Mouse (Mus musculus) midbrain, embryonic 15.5 days (tissue): ENCODE data around the gene Slc7a5. TPM values are rescaled to one million over a fixed set of nuclear protein-coding genes. Genes with fewer than 3 reads are reported as not detected.
A peak's percentile ranks its signal among the peaks of the same experiment; 100 is the strongest.

ENCODE experiments used
- ATAC-seq: fragments of 200-750 bp; cut with Nextera tagmentation; replicated peaks from 2 replicates; pipeline ENCODE4 v1.8.0; 2017; ENCODE audit warnings: moderate TSS enrichment
- H3K27ac ChIP-seq: fragments of 300-500 bp; sonication (generic); 2 replicates; pipeline ENCODE4 v1.5.1; 2015; ENCODE audit warnings: mild to moderate bottlenecking, inconsistent platforms
- H3K27me3 ChIP-seq: fragments of 300-500 bp; sonication (generic); replicated peaks from 2 replicates; pipeline ENCODE4 v1.6.1; 2015; ENCODE audit warnings: inconsistent platforms
- H3K36me3 ChIP-seq: fragments of 300-500 bp; sonication (generic); replicated peaks from 2 replicates; pipeline ENCODE4 v1.6.1; 2015; ENCODE audit warnings: inconsistent platforms
- H3K4me1 ChIP-seq: fragments of 300-500 bp; sonication (generic); 2 replicates; pipeline ENCODE4 v1.6.1; 2015; ENCODE audit warnings: inconsistent platforms
- H3K4me2 ChIP-seq: fragments of 300-500 bp; sonication (generic); 2 replicates; pipeline ENCODE4 v1.6.1; 2015; ENCODE audit warnings: inconsistent platforms, mild to moderate bottlenecking, moderate library complexity
- H3K4me3 ChIP-seq: fragments of 300-500 bp; sonication (generic); 2 replicates; pipeline ENCODE4 v1.5.1; 2015; ENCODE audit warnings: mild to moderate bottlenecking, inconsistent platforms
- H3K9ac ChIP-seq: fragments of 300-500 bp; sonication (generic); 2 replicates; pipeline ENCODE4 v1.6.1; 2015; ENCODE audit warnings: mild to moderate bottlenecking, inconsistent platforms
- H3K9me3 ChIP-seq: fragments of 300-500 bp; sonication (generic); 2 replicates; pipeline ENCODE4 v1.6.1; 2016; ENCODE audit warnings: inconsistent platforms
- WGBS: fragments of 180-500 bp; shearing (Covaris S2); methylation state at CpG from one replicate; pipeline ENCODE4 v1.1.7; 2015; ENCODE audit warnings: mixed read lengths; 5-methylcytosine and 5-hydroxymethylcytosine counted together
- polyA plus RNA-seq: library from polyadenylated mRNA; unstranded; fragments of >200 nt; fragmentation: Nextera tagmentation; extraction: Ambion mirVana; gene quantifications from 2 replicates; pipeline ENCODE4 v1.2.1, GENCODE M21; 2015

Gene Slc7a5
- 55.5 and 58.3 TPM in 2 replicates for polyA plus RNA-seq

DNA sequence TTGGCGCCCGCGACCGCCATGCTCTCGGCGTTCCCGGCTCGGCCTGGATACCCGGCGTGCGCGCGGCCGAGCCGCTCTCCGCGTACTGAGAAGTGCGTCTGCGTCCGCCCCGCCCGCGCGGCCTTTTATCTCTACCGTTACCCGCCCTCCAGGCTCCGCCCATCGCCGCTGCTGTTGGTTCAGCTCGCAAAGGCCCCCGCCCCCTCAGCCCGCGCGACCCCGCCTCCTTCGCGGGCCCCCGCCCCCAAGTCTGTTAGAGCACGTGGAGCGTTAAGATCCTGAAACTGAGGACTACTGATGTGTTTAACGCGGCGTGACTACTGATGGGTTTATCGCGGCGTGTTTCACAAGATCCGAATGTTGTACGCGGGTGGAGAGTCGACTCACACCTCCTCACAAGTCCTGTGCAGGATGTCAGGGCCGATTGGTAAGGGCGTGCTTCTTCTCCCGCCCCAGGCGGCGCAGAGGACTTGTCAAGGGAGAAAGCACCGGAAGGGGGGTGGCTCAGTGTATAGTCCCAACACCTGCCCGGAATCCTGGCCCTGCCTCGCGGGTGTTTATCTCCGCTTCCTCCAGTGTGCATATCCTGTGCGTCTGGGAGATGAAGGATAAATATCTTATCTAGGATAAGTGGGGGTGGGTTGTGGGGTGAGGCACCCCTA is at the start of gene Slc7a5:
Gene Slc7a5 (minus strand): TSS at position 108 of the 662 bp plus-strand sequence.
- Histone ChIP-seq H3K27ac (peak within 1 kb of the TSS; percentile 69), H3K27me3 (peaks cover 7% of the 10 kb centered on the region; the same call in 1 of the 2 replicates), H3K9me3 (no peaks in the 10 kb centered on the region), H3K9ac (peak within 1 kb of the TSS; percentile 73), H3K4me3 (peak within 1 kb of the TSS; percentile 86), H3K4me2 (peak within 1 kb of the TSS; percentile 93), H3K4me1 (peaks cover 34% of the 10 kb centered on the region), H3K36me3 (no peaks in the 10 kb centered on the region)
- WGBS: under 1% methylated on average over 56 of the region's 61 CpGs
- ATAC-seq: peak; percentile 92

GRCm38 (mm10) chr8:121955825-121956500 is 48.5 kb upstream of the Slc7a5 start:
- 96% methylated on average over 1 of the region's 1 CpGs for WGBS
- H3K4me1 ChIP-seq: peaks cover 22% of the 10 kb centered on the region

GRCm38 (mm10) chr8:121954981-121955555 is 47.6 kb upstream of the Slc7a5 start:
- 87% methylated on average over 10 of the region's 10 CpGs for WGBS
- Histone ChIP-seq H3K27me3 (no peaks in the 10 kb centered on the region), H3K4me3 (no peak overlapping the region), H3K4me1 (peaks cover 22% of the 10 kb centered on the region), H3K9me3 (no peaks in the 10 kb centered on the region), H3K9ac (no peak overlapping the region), H3K4me2 (no peak overlapping the region), H3K27ac (no peak overlapping the region), H3K36me3 (0 out of 2 replicates have a peak, but pooled peaks cover 4% of the 10 kb centered on the region)
- ATAC-seq: no peak

More at GRCm38 (mm10) chr8:121955825-121956500, 48.5 kb upstream of the Slc7a5 start:
- H3K9me3 ChIP-seq: no peaks in the 10 kb centered on the region
- no peak overlapping the region for H3K27ac ChIP-seq
- ATAC-seq: no peak
- H3K36me3 ChIP-seq: 0 out of 2 replicates have a peak, but pooled peaks cover 4% of the 10 kb centered on the region
- no peak overlapping the region for H3K4me3 ChIP-seq
- no peak overlapping the region for H3K4me2 ChIP-seq
- H3K27me3 ChIP-seq: no peaks in the 10 kb centered on the region
- H3K9ac ChIP-seq: no peak overlapping the region

GRCm38 (mm10) chr8:121953821-121954545 is 46.5 kb upstream of the Slc7a5 start:
- Histone ChIP-seq H3K36me3 (0 out of 2 replicates have a peak, but pooled peaks cover 4% of the 10 kb centered on the region), H3K9ac (no peak overlapping the region), H3K27me3 (no peaks in the 10 kb centered on the region), H3K4me1 (peaks cover 28% of the 10 kb centered on the region), H3K9me3 (no peaks in the 10 kb centered on the region), H3K27ac (no peak overlapping the region), H3K4me3 (no peak overlapping the region), H3K4me2 (no peak overlapping the region)
- no peak for ATAC-seq
- 76% methylated on average over 3 of the region's 3 CpGs for WGBS

GRCm38 (mm10) chr8:121952800-121953199 is 45.3 kb upstream of the Slc7a5 start:
- no peak overlapping the region for H3K9ac ChIP-seq
- no peak overlapping the region for H3K4me3 ChIP-seq

GRCm38 (mm10) chr8:121952122-121952521 is 44.6 kb upstream of the Slc7a5 start:
- H3K4me2 ChIP-seq: peak overlapping the region; percentile 90

More at GRCm38 (mm10) chr8:121952800-121953199, 45.3 kb upstream of the Slc7a5 start:
- Histone ChIP-seq H3K4me2 (peak overlapping the region; percentile 90; the same call in 1 of the 2 replicates), H3K36me3 (0 out of 2 replicates have a peak, but pooled peaks cover 4% of the 10 kb centered on the region), H3K9me3 (no peaks in the 10 kb centered on the region), H3K27me3 (no peaks in the 10 kb centered on the region), H3K27ac (no peak overlapping the region), H3K4me1 (peaks cover 35% of the 10 kb centered on the region)
- 88% methylated on average over 7 of the region's 7 CpGs for WGBS
- no peak for ATAC-seq

GRCm38 (mm10) chr8:121951656-121952009 is 44.1 kb upstream of the Slc7a5 start:
- ATAC-seq: no peak
- Histone ChIP-seq H3K27ac (peak overlapping the region; percentile 97), H3K36me3 (0 out of 2 replicates have a peak, but pooled peaks cover 4% of the 10 kb centered on the region), H3K9me3 (no peaks in the 10 kb centered on the region), H3K4me2 (peak overlapping the region; percentile 90), H3K9ac (peak overlapping the region; percentile 98), H3K27me3 (no peaks in the 10 kb centered on the region), H3K4me3 (peak overlapping the region; percentile 88), H3K4me1 (peaks cover 46% of the 10 kb centered on the region)
- WGBS: 40% methylated on average over 7 of the region's 7 CpGs

More at GRCm38 (mm10) chr8:121952122-121952521, 44.6 kb upstream of the Slc7a5 start:
- Histone ChIP-seq H3K9me3 (no peaks in the 10 kb centered on the region), H3K4me3 (peak overlapping the region; percentile 88; the same call in 1 of the 2 replicates), H3K36me3 (0 out of 2 replicates have a peak, but pooled peaks cover 4% of the 10 kb centered on the region), H3K27me3 (no peaks in the 10 kb centered on the region), H3K9ac (peak overlapping the region; percentile 2; the same call in 1 of the 2 replicates), H3K4me1 (peaks cover 42% of the 10 kb centered on the region), H3K27ac (no peak overlapping the region)
- no peak for ATAC-seq

DNA sequence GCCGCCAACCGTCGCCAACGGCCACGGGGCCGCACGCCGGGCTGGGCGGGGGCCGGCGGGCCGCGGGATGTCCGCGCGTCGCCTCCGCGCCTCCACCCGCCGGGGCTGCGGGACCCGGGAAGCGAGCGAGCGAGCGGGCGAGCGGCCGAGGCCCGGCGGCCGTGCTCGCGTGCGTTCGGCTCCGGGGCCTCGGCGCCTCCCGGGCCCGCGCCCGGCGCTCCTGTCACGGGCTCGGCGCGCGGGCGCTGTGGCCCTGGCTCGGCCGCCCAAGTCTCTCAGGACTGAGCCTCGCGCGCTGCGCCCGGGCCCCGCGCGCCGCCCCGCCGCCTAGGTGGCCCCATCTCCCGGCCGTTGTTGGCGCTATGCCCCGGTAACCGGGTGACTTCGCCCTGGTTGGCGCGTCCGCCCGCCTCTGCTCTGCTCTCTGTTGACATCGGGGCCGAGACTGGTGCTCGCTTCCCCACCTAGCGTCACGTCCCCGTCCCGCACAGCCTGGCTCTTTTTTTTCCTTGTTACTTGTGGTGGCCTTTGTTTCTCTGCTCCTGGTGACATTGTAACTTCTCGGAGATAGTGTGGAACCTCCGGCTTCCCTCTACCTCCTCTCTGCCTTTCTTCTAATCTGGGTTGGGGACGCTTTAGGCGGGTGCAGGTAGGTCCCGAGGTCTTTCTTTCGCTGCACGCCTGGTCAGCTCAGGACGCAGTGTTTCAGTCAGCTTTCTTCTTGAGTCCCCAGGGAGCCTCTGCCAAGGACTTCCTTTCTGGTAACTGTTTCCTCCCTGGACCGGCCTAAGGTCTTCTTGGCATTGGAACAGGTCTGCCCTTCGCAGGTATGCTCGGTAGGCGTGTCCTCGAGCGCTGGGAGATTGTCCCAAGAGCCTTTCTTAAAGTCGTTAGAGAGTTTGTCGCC is 43.5 kb upstream of the Slc7a5 start:
- 1% methylated on average over 54 of the region's 97 CpGs for WGBS
- Histone ChIP-seq H3K4me1 (peaks cover 46% of the 10 kb centered on the region), H3K27ac (peak overlapping the region; percentile 97), H3K27me3 (no peaks in the 10 kb centered on the region), H3K9ac (peak overlapping the region; percentile 98), H3K36me3 (0 out of 2 replicates have a peak, but pooled peaks cover 4% of the 10 kb centered on the region), H3K4me2 (peak overlapping the region; percentile 90), H3K9me3 (no peaks in the 10 kb centered on the region), H3K4me3 (peak overlapping the region; percentile 88)
- peak; percentile 7 for ATAC-seq

DNA sequence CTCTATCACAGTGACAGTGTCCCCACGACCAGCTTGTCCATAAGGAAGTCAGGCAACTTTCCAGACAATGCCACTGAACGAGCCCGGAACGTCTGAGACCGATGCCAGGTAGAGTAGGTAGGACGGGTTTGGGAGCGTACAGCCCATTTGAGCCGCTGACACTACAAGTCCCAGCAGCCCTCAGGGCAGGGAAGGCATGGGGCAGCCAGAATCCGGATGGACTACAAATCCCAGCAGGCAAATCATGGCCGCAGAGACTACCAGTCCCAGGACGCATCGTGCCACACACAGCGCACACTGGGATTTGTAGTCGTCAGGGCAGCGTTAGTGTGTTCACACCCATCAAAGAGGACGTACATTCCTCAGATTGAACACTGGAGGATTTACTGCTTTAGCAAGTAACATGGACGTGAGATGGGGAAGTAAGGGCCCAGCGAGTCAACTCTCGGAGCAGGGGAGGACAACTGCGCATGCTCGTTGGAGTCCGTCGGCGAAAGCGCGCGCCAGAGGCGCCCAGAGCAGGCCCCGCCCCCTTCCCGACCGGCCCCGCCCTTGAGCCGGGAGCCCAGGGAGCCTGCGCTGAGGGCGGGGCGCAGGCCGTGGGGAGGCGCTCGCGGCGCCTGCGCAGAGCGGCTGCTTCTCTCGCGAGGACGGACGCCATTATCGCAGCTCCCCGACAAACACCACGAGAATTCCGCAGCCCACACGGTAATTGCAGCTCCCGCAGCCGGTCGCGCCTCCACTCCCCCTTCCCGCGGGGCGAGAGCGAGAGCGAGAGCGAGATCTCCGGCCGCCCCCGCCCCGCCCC is 42.7 kb upstream of the Slc7a5 start:
- peak overlapping the region; percentile 90 for H3K4me2 ChIP-seq
- peaks cover 46% of the 10 kb centered on the region for H3K4me1 ChIP-seq
- H3K9me3 ChIP-seq: no peaks in the 10 kb centered on the region
- peak overlapping the region; percentile 97 for H3K27ac ChIP-seq
- no peaks in the 10 kb centered on the region for H3K27me3 ChIP-seq
- peak; percentile 96 for ATAC-seq
- under 1% methylated on average over 57 of the region's 66 CpGs for WGBS
- peak overlapping the region; percentile 98 for H3K9ac ChIP-seq
- peak overlapping the region; percentile 88 for H3K4me3 ChIP-seq
- H3K36me3 ChIP-seq: no peaks in the 10 kb centered on the region

DNA sequence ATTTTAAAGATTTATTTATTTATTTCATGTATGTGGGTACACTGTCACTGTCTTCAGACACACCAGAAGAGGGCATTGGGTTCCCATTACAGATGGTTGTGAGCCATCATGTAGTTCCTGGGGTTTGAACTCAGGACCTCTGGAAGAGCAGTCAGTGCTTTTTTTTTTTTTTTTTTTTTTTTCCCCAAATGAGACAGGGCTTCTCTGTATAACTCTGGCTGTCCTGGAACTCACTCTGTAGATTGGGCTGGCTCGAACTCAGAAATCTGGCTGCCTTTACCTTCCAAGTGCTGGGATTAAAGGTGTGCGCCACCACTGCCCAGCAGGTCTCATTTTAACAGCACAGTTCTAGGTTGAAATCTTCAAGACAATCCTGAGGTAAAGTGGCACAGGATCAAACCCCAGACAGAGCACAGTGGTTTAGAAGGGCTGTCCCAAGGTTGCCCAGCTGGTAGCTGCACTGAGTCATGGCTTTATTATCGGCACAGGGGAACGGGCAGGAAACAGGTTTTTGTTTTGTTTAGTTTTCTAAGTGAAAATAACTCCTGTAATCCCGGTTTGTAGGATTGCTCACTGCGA is 41.8 kb upstream of the Slc7a5 start, which contains the start of gene Banp:
Gene Banp (plus strand): TSS at position 529 of the 579 bp plus-strand sequence.
- no peaks in the 10 kb centered on the region for H3K9me3 ChIP-seq
- no peaks in the 10 kb centered on the region for H3K36me3 ChIP-seq
- H3K4me1 ChIP-seq: peaks cover 46% of the 10 kb centered on the region
- peak within 1 kb of the TSS; percentile 98 for H3K9ac ChIP-seq
- 64% methylated on average over 6 of the region's 6 CpGs for WGBS
- H3K4me3 ChIP-seq: peak within 1 kb of the TSS; percentile 88
- peak within 1 kb of the TSS; percentile 97 for H3K27ac ChIP-seq
- H3K4me2 ChIP-seq: peak within 1 kb of the TSS; percentile 90
- peak; percentile 6 for ATAC-seq
- no peaks in the 10 kb centered on the region for H3K27me3 ChIP-seq
